Mouse (Mus musculus) C2C12 (cell line): ENCODE results near the gene Gm45140. TPM values are rescaled to one million over a fixed set of nuclear protein-coding genes. Genes with fewer than 3 reads are reported as not detected.

ENCODE experiments used
- H3K27me3 ChIP-seq: one replicate; pipeline ENCODE4 v1.6.1; 2011; ENCODE audit not compliant: control insufficient read depth, insufficient read depth, insufficient read length
- H3K36me3 ChIP-seq: one replicate; pipeline ENCODE4 v1.6.1; 2011; ENCODE audit not compliant: control insufficient read depth, insufficient read depth
- H3K4me3 ChIP-seq: one replicate; pipeline ENCODE4 v1.5.1; 2011; ENCODE audit warnings: mild to moderate bottlenecking, control low read depth; ENCODE audit not compliant: poor library complexity, insufficient read depth, severe bottlenecking
- H3K79me2 ChIP-seq: one replicate; pipeline ENCODE4 v1.6.1; 2011; ENCODE audit not compliant: control insufficient read depth, insufficient read depth
- H3K79me3 ChIP-seq: one replicate; pipeline ENCODE4 v1.6.1; 2011; ENCODE audit warnings: low read depth, control low read depth
- H3ac ChIP-seq: one replicate; pipeline ENCODE3; 2011; ENCODE audit warnings: low read depth; ENCODE audit not compliant: control insufficient read depth, insufficient read length
- CEBPB ChIP-seq: IDR thresholded peaks from one replicate; pipeline ENCODE4 v1.6.1; 2011; ENCODE audit warnings: low read depth, mild to moderate bottlenecking, control low read depth, moderate library complexity
- CTCF ChIP-seq: IDR thresholded peaks from one replicate; pipeline ENCODE4 v1.5.1; 2011; ENCODE audit not compliant: control insufficient read depth, insufficient read depth, insufficient read length
- FOSL1 ChIP-seq: IDR thresholded peaks from one replicate; pipeline ENCODE4 v1.8.0; 2011; ENCODE audit warnings: mild to moderate bottlenecking, low read length; ENCODE audit not compliant: poor library complexity, insufficient read depth, severe bottlenecking
- MAX ChIP-seq: IDR thresholded peaks from one replicate; pipeline ENCODE4 v1.6.1; 2011; ENCODE audit warnings: mild to moderate bottlenecking, control low read depth
- MYOD1 ChIP-seq: IDR thresholded peaks from one replicate; pipeline ENCODE4 v1.6.1; 2011; ENCODE audit warnings: low read depth; ENCODE audit not compliant: control insufficient read depth, insufficient read length
- MYOG ChIP-seq: IDR thresholded peaks from one replicate; pipeline ENCODE4 v1.6.1; 2011; ENCODE audit not compliant: control insufficient read depth, insufficient read length; ENCODE audit errors: extremely low read depth
- USF1 ChIP-seq: IDR thresholded peaks from one replicate; pipeline ENCODE4 v1.6.1; 2011; ENCODE audit warnings: low read depth, mild to moderate bottlenecking, control low read depth, moderate library complexity
- polyA plus RNA-seq: library from polyadenylated mRNA; unstranded; fragments of >200 nt; fragmentation: generic; extraction: Trizol; gene quantifications from one replicate; pipeline ENCODE4 v1.2.1, GENCODE M21; 2012; ENCODE audit warnings: missing spikeins

Gm45140 gene
- polyA plus RNA-seq, 1 experiment: 2.3 TPM

DNA sequence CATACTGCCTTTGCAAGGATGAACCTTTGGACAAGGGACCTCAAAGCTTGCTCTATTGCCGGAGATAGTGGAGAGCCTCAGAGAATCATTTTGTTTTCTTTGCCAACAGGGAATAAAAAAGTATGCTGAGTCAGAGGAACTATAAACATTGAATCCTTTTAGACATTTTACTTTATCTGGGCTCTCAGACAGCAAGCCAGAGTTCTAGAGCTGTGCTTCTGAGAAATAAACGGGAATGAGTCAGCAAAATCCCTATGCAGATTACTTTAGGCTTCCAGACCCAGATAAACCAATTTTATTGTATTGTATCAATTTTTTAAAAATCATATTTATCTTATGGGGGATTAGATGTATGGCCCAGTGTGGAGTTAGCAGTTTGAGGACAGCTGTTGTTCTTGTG lies 31.7 kb upstream of the Gm45140 start:
- TF ChIP-seq USF1 (no peak), MAX (no peak), MYOG (no peak), CEBPB (no peak), FOSL1 (no peak), CTCF (no peak), MYOD1 (no peak)
- Histone ChIP-seq H3K36me3 (no peaks in the 10 kb centered on the region), H3K4me3 (no peak overlapping the region), H3K27me3 (no peaks in the 10 kb centered on the region), H3ac (no peak overlapping the region), H3K79me3 (no peaks in the 10 kb centered on the region), H3K79me2 (no peaks in the 10 kb centered on the region)

- no peak overlapping the region for H3ac ChIP-seq
Measured at GRCm38 (mm10) chr6:87866211-87866610, 30.6 kb upstream of the Gm45140 start.

GRCm38 (mm10) chr6:87857071-87857470 lies 21.5 kb upstream of the Gm45140 start:
- Histone ChIP-seq H3K4me3 (no peak overlapping the region), H3K79me3 (no peaks in the 10 kb centered on the region), H3K27me3 (no peaks in the 10 kb centered on the region), H3K79me2 (no peaks in the 10 kb centered on the region), H3K36me3 (no peaks in the 10 kb centered on the region), H3ac (no peak overlapping the region)
- TF ChIP-seq MYOG: no peak
- no peak for TF ChIP-seq USF1
- TF ChIP-seq MYOD1: no peak
- no peak for TF ChIP-seq FOSL1
- no peak for TF ChIP-seq MAX
- TF ChIP-seq CEBPB: no peak
- no peak for TF ChIP-seq CTCF

More at GRCm38 (mm10) chr6:87866211-87866610, 30.6 kb upstream of the Gm45140 start:
- no peak for TF ChIP-seq FOSL1
- TF ChIP-seq MYOD1: no peak
- TF ChIP-seq CEBPB: no peak
- TF ChIP-seq MAX: no peak
- TF ChIP-seq CTCF: no peak
- no peak for TF ChIP-seq USF1
- no peak for TF ChIP-seq MYOG
- Histone ChIP-seq H3K27me3 (no peaks in the 10 kb centered on the region), H3K79me2 (no peaks in the 10 kb centered on the region), H3K79me3 (no peaks in the 10 kb centered on the region), H3K4me3 (no peak overlapping the region), H3K36me3 (no peaks in the 10 kb centered on the region)

- peaks cover 21% of the 10 kb centered on the region for H3K79me3 ChIP-seq
- H3K36me3 ChIP-seq: peaks cover 17% of the 10 kb centered on the region
- no peak overlapping the region for H3K4me3 ChIP-seq
- no peaks in the 10 kb centered on the region for H3K27me3 ChIP-seq
- peaks cover 31% of the 10 kb centered on the region for H3K79me2 ChIP-seq
- no peak for TF ChIP-seq FOSL1
- TF ChIP-seq CEBPB: no peak
- TF ChIP-seq MYOD1: no peak
- TF ChIP-seq MAX: no peak
- TF ChIP-seq MYOG: no peak
- no peak for TF ChIP-seq USF1
- TF ChIP-seq CTCF: no peak
- no peak overlapping the region for H3ac ChIP-seq
Measured at GRCm38 (mm10) chr6:87853446-87853845, 17.9 kb upstream of the Gm45140 start.

DNA sequence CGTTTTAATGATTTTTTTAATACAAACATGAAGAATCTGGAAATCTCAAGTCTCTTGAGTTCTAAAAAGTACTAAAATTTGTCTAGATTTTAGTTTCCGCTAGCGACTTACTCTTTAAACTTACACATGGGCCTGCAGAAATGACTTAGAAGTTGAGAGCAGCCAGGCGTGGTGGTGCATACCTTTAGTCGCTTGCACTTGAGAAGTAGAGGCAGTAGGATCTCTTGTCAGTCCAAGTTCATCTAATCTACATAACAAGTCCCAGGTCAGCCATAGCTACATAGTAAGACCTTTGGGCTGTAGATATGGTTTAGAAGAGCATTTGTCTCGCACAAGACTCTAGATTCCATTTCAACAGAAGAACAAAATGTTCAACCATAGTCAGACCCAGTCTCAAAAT lies 16.3 kb upstream of the Gm45140 start:
- no peak overlapping the region for H3K4me3 ChIP-seq
- no peak overlapping the region for H3ac ChIP-seq
- peaks cover 36% of the 10 kb centered on the region for H3K79me3 ChIP-seq
- H3K36me3 ChIP-seq: peaks cover 32% of the 10 kb centered on the region
- peaks cover 47% of the 10 kb centered on the region for H3K79me2 ChIP-seq
- TF ChIP-seq CTCF (no peak), CEBPB (no peak), MYOD1 (no peak), USF1 (no peak), MAX (no peak), FOSL1 (no peak), MYOG (no peak)
- H3K27me3 ChIP-seq: no peaks in the 10 kb centered on the region

- H3K79me3 ChIP-seq: peaks cover 45% of the 10 kb centered on the region
- peak within 1 kb of the TSS; percentile 86 for H3K4me3 ChIP-seq
- peak within 1 kb of the TSS; percentile 85 for H3ac ChIP-seq
- peak; percentile 93 for TF ChIP-seq MAX
- no peak for TF ChIP-seq CTCF
- peaks cover 40% of the 10 kb centered on the region for H3K36me3 ChIP-seq
- peaks cover 55% of the 10 kb centered on the region for H3K79me2 ChIP-seq
- H3K27me3 ChIP-seq: no peaks in the 10 kb centered on the region
Measured at GRCm38 (mm10) chr6:87850900-87851614, 15.5 kb upstream of the Gm45140 start, which contains the start of gene Cnbp. Cnbp (minus strand) TSS chr6:87851106.
